Mouse (Mus musculus) hindbrain, embryonic 11.5 days (tissue): Measurements from ENCODE around the gene Cntn2. TPM values are rescaled to one million over a fixed set of nuclear protein-coding genes. Genes with fewer than 3 reads are reported as not detected.
A peak's percentile ranks its signal among the peaks of the same experiment; 100 is the strongest.

Experiments used
- ATAC-seq: fragments of 200-750 bp; cut with Nextera tagmentation; 2 replicates; pipeline ENCODE4 v1.8.0; 2017; ENCODE audit warnings: mild to moderate bottlenecking, moderate TSS enrichment, moderate library complexity; ENCODE audit not compliant: low FRiP score
- DNase-seq: peaks from one replicate; pipeline ENCODE4 v3.0.0-alpha.2; 2015; ENCODE audit warnings: low spot score
- H3K27ac ChIP-seq: fragments of 300-500 bp; sonication (generic); 2 replicates; pipeline ENCODE4 v1.5.1; 2014; ENCODE audit warnings: mild to moderate bottlenecking, low read depth, low read length
- H3K27me3 ChIP-seq: fragments of 300-500 bp; sonication (generic); 2 replicates; pipeline ENCODE4 v1.6.1; 2014; ENCODE audit warnings: mild to moderate bottlenecking, low read length, moderate library complexity, mixed read lengths; ENCODE audit not compliant: control insufficient read depth, insufficient read depth
- H3K36me3 ChIP-seq: fragments of 300-500 bp; sonication (generic); 2 replicates; pipeline ENCODE4 v1.6.1; 2014; ENCODE audit warnings: mild to moderate bottlenecking, low read length, moderate library complexity, mixed read lengths; ENCODE audit not compliant: control insufficient read depth, insufficient read depth
- H3K4me1 ChIP-seq: fragments of 300-500 bp; sonication (generic); replicated peaks from 2 replicates; pipeline ENCODE4 v1.6.1; 2014; ENCODE audit warnings: low read length, mixed read lengths; ENCODE audit not compliant: control insufficient read depth, insufficient read depth
- H3K4me2 ChIP-seq: fragments of 300-500 bp; sonication (generic); replicated peaks from 2 replicates; pipeline ENCODE4 v1.6.1; 2014; ENCODE audit warnings: mild to moderate bottlenecking, low read depth, low read length
- H3K4me3 ChIP-seq: fragments of 300-500 bp; sonication (generic); 2 replicates; pipeline ENCODE4 v1.5.1; 2014; ENCODE audit warnings: low read depth, low read length
- H3K9ac ChIP-seq: fragments of 300-500 bp; sonication (generic); 2 replicates; pipeline ENCODE4 v1.6.1; 2014; ENCODE audit warnings: low read depth, low read length
- H3K9me3 ChIP-seq: fragments of 300-500 bp; sonication (generic); 2 replicates; pipeline ENCODE4 v1.6.1; 2016; ENCODE audit warnings: low read length; ENCODE audit not compliant: control insufficient read depth
- WGBS: fragments of 180-500 bp; shearing (Covaris S2); extraction: QIAGEN DNeasy Blood & Tissue Kit; methylation state at CpG from one replicate; pipeline ENCODE4 v1.1.7; 2014; 5-methylcytosine and 5-hydroxymethylcytosine counted together
- polyA plus RNA-seq: library from polyadenylated mRNA; unstranded; fragments of >200 nt; fragmentation: Nextera tagmentation; extraction: Ambion mirVana; gene quantifications from 2 replicates; pipeline ENCODE4 v1.2.1, GENCODE M21; 2014

The Cntn2 gene
- polyA plus RNA-seq: 45.9 and 68.9 TPM in 2 replicates

- H3K4me1 ChIP-seq: peaks cover 5% of the 10 kb centered on the region; the same call in 1 of the 2 replicates
- ATAC-seq (peak; percentile 75), DNase-seq (peak; percentile 71)
- H3K4me2 ChIP-seq: peak within 1 kb of the TSS; percentile 56
- no peaks in the 10 kb centered on the region for H3K9me3 ChIP-seq
- H3K36me3 ChIP-seq: no peaks in the 10 kb centered on the region
- H3K27me3 ChIP-seq: peaks cover 26% of the 10 kb centered on the region
- peak within 1 kb of the TSS; percentile 42 for H3K4me3 ChIP-seq
- peak within 1 kb of the TSS; percentile 71 for H3K9ac ChIP-seq
- peak within 1 kb of the TSS; percentile 75 for H3K27ac ChIP-seq
- WGBS: 1% methylated on average over 30 of the region's 30 CpGs
These were observed at the start of gene Cntn2 for GRCm38 (mm10) chr1:132542762-132543306. Cntn2 (minus strand) TSS chr1:132543256.

GRCm38 (mm10) chr1:132592145-132592544 is 49.1 kb upstream of the Cntn2 start:
- ATAC-seq: no peak

GRCm38 (mm10) chr1:132591399-132591930 is 48.4 kb upstream of the Cntn2 start:
- no peaks in the 10 kb centered on the region for H3K36me3 ChIP-seq
- peaks cover under 1% of the 10 kb centered on the region; the same call in 1 of the 2 replicates for H3K4me1 ChIP-seq
- 83% methylated on average over 11 of the region's 11 CpGs for WGBS
- no peak for ATAC-seq
- no peak overlapping the region for H3K4me3 ChIP-seq
- H3K9ac ChIP-seq: no peak overlapping the region
- no peak overlapping the region for H3K4me2 ChIP-seq
- no peaks in the 10 kb centered on the region for H3K9me3 ChIP-seq
- H3K27ac ChIP-seq: no peak overlapping the region
- DNase-seq: no peak
- H3K27me3 ChIP-seq: no peaks in the 10 kb centered on the region

More at GRCm38 (mm10) chr1:132592145-132592544, 49.1 kb upstream of the Cntn2 start:
- H3K27me3 ChIP-seq: no peaks in the 10 kb centered on the region
- no peaks in the 10 kb centered on the region for H3K36me3 ChIP-seq
- no peak overlapping the region for H3K9ac ChIP-seq
- no peaks in the 10 kb centered on the region for H3K9me3 ChIP-seq
- no peaks in the 10 kb centered on the region for H3K4me1 ChIP-seq
- H3K27ac ChIP-seq: no peak overlapping the region
- no peak overlapping the region for H3K4me3 ChIP-seq
- DNase-seq: no peak
- WGBS: 85% methylated on average over 5 of the region's 5 CpGs
- H3K4me2 ChIP-seq: no peak overlapping the region

GRCm38 (mm10) chr1:132586679-132587201 is 43.7 kb upstream of the Cntn2 start:
- WGBS: 48% methylated on average over 15 of the region's 15 CpGs
- H3K4me2 ChIP-seq: no peak overlapping the region

GRCm38 (mm10) chr1:132585376-132585775 is 42.3 kb upstream of the Cntn2 start:
- Histone ChIP-seq H3K36me3 (no peaks in the 10 kb centered on the region), H3K4me3 (no peak overlapping the region), H3K27ac (peak overlapping the region; percentile 54), H3K4me2 (no peak overlapping the region), H3K4me1 (peaks cover 20% of the 10 kb centered on the region), H3K9me3 (no peaks in the 10 kb centered on the region), H3K9ac (no peak overlapping the region; the same call in 1 of the 2 replicates), H3K27me3 (no peaks in the 10 kb centered on the region)
- WGBS: 48% methylated on average over 4 of the region's 4 CpGs
- no peak for DNase-seq
- no peak for ATAC-seq

More at GRCm38 (mm10) chr1:132586679-132587201, 43.7 kb upstream of the Cntn2 start:
- Histone ChIP-seq H3K9ac (no peak overlapping the region), H3K27ac (no peak overlapping the region), H3K4me1 (peaks cover 19% of the 10 kb centered on the region), H3K36me3 (no peaks in the 10 kb centered on the region), H3K27me3 (no peaks in the 10 kb centered on the region), H3K4me3 (no peak overlapping the region), H3K9me3 (no peaks in the 10 kb centered on the region)
- ATAC-seq: no peak
- DNase-seq: no peak

GRCm38 (mm10) chr1:132582998-132583604 is 40.0 kb upstream of the Cntn2 start:
- Histone ChIP-seq H3K4me2 (no peak overlapping the region), H3K9ac (peak overlapping the region; percentile 19; the same call in 1 of the 2 replicates), H3K27me3 (no peaks in the 10 kb centered on the region), H3K9me3 (no peaks in the 10 kb centered on the region), H3K36me3 (no peaks in the 10 kb centered on the region), H3K4me1 (peaks cover 25% of the 10 kb centered on the region), H3K27ac (peak overlapping the region; percentile 88), H3K4me3 (no peak overlapping the region)
- DNase-seq (no peak), ATAC-seq (no peak)
- WGBS: 87% methylated on average over 18 of the region's 18 CpGs

GRCm38 (mm10) chr1:132581845-132582839 is 39.1 kb upstream of the Cntn2 start:
- H3K4me2 ChIP-seq: 0 out of 2 replicates have a peak overlapping the region, but pooled peaks have one; percentile 7
- H3K4me3 ChIP-seq: no peak overlapping the region
- WGBS: 41% methylated on average over 14 of the region's 14 CpGs
- no peaks in the 10 kb centered on the region for H3K36me3 ChIP-seq
- DNase-seq: peak; percentile 61
- H3K9ac ChIP-seq: peak overlapping the region; percentile 19; the same call in 1 of the 2 replicates
- H3K27ac ChIP-seq: peak overlapping the region; percentile 88
- no peaks in the 10 kb centered on the region for H3K9me3 ChIP-seq
- peak; percentile 82 for ATAC-seq
- H3K4me1 ChIP-seq: peaks cover 25% of the 10 kb centered on the region
- H3K27me3 ChIP-seq: no peaks in the 10 kb centered on the region

GRCm38 (mm10) chr1:132580063-132580462 is 37.0 kb upstream of the Cntn2 start:
- WGBS: 93% methylated on average over 7 of the region's 7 CpGs
- Histone ChIP-seq H3K27ac (peak overlapping the region; percentile 42; the same call in 1 of the 2 replicates), H3K4me1 (peaks cover 18% of the 10 kb centered on the region)

More at GRCm38 (mm10) chr1:132580063-132580462, 37.0 kb upstream of the Cntn2 start:
- Histone ChIP-seq H3K9me3 (no peaks in the 10 kb centered on the region), H3K4me2 (no peak overlapping the region), H3K4me3 (no peak overlapping the region), H3K36me3 (no peaks in the 10 kb centered on the region), H3K9ac (no peak overlapping the region), H3K27me3 (no peaks in the 10 kb centered on the region)
- no peak for DNase-seq
- ATAC-seq: no peak
